Mouse (Mus musculus) limb, embryonic 11.5 days (tissue): Measurements from ENCODE around the gene Slc4a8. TPM values are rescaled to one million over a fixed set of nuclear protein-coding genes. Genes with fewer than 3 reads are reported as not detected.

Experiments used
- ATAC-seq: fragments of 200-750 bp; cut with Nextera tagmentation; 2 replicates; pipeline ENCODE4 v1.8.0; 2017; ENCODE audit warnings: low read depth; ENCODE audit not compliant: insufficient number of reproducible peaks, low FRiP score, low TSS enrichment
- DNase-seq: peaks from one replicate; pipeline ENCODE4 v3.0.0-alpha.2; 2015; ENCODE audit warnings: low spot score
- H3K27ac ChIP-seq: fragments of 300-500 bp; sonication (generic); replicated peaks from 2 replicates; pipeline ENCODE4 v1.5.1; 2014; ENCODE audit warnings: low read depth, mild to moderate bottlenecking, low read length
- H3K27me3 ChIP-seq: fragments of 300-500 bp; sonication (generic); 2 replicates; pipeline ENCODE4 v1.6.1; 2014; ENCODE audit warnings: mild to moderate bottlenecking, low read length, mixed read lengths; ENCODE audit not compliant: control insufficient read depth, insufficient read depth
- H3K36me3 ChIP-seq: fragments of 300-500 bp; sonication (generic); 2 replicates; pipeline ENCODE4 v1.6.1; 2014; ENCODE audit warnings: mild to moderate bottlenecking, low read length, moderate library complexity, mixed read lengths; ENCODE audit not compliant: control insufficient read depth, insufficient read depth
- H3K4me1 ChIP-seq: fragments of 300-500 bp; sonication (generic); 2 replicates; pipeline ENCODE4 v1.6.1; 2014; ENCODE audit warnings: low read length, mixed read lengths; ENCODE audit not compliant: control insufficient read depth, insufficient read depth
- H3K4me2 ChIP-seq: fragments of 300-500 bp; sonication (generic); 2 replicates; pipeline ENCODE4 v1.6.1; 2014; ENCODE audit warnings: low read depth, mild to moderate bottlenecking, moderate library complexity; ENCODE audit not compliant: severe bottlenecking
- H3K4me3 ChIP-seq: fragments of 300-500 bp; sonication (generic); 2 replicates; pipeline ENCODE4 v1.5.1; 2014; ENCODE audit warnings: low read depth, low read length
- H3K9ac ChIP-seq: fragments of 300-500 bp; sonication (generic); 2 replicates; pipeline ENCODE4 v1.6.1; 2014; ENCODE audit warnings: mild to moderate bottlenecking, low read length
- H3K9me3 ChIP-seq: fragments of 300-500 bp; sonication (generic); 2 replicates; pipeline ENCODE4 v1.6.1; 2016; ENCODE audit warnings: low read length; ENCODE audit not compliant: control insufficient read depth
- WGBS: fragments of 180-500 bp; shearing (Covaris S2); extraction: QIAGEN DNeasy Blood & Tissue Kit; methylation state at CpG from one replicate; pipeline ENCODE4 v1.1.7; 2014; 5-methylcytosine and 5-hydroxymethylcytosine counted together
- polyA plus RNA-seq: library from polyadenylated mRNA; unstranded; fragments of >200 nt; fragmentation: Nextera tagmentation; extraction: Ambion mirVana; gene quantifications from 2 replicates; pipeline ENCODE4 v1.2.1, GENCODE M21; 2014

Gene Slc4a8
- polyA plus RNA-seq, 1 experiment from 2014 or later = 6.6 TPM

DNA sequence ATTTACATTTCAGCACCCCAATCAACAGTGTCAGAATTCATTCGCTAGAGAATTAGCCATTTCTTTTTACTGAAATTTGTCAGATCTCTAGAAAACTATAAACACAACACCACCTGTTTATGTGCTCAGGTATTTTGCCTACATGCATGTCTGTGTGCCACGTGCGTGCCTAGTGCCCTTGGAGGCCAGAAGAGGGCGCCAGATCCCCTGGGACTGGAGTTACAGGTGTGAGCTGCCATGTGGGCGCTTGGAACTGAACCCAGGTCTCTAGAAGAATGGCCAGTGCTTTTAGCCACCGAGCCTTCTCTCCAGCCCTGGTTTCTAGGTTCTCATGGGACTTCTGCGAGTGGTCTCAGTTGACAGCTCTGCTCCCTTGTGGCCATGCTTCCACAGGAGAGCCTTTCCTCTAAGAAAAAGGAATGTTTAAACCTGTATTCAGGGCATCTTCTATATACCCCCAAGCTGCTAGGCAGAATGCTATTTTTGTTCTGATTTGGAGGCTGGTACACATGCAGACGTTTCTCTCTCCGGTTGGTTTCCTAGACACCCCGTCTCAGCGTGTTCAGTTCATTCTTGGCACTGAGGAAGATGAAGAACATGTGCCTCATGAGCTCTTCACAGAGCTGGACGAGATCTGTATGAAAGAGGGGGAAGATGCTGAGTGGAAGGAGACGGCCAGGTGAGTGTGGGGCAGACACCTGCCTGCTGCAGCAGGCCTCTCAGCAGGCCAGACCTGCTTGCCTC is 21.9 kb downstream of the Slc4a8 start:
- no peak overlapping the region for H3K4me2 ChIP-seq
- DNase-seq = no peak
- H3K9ac ChIP-seq = no peak overlapping the region
- 92% methylated on average over 13 of the region's 13 CpGs for WGBS
- H3K27ac ChIP-seq = no peak overlapping the region
- no peak overlapping the region for H3K4me3 ChIP-seq
- no peaks in the 10 kb centered on the region for H3K9me3 ChIP-seq
- no peak for ATAC-seq
- H3K36me3 ChIP-seq = no peaks in the 10 kb centered on the region
- no peaks in the 10 kb centered on the region for H3K4me1 ChIP-seq
- H3K27me3 ChIP-seq = no peaks in the 10 kb centered on the region

GRCm38 (mm10) chr15:100790219-100790618 is 28.7 kb downstream of the Slc4a8 start:
- no peak overlapping the region for H3K27ac ChIP-seq
- 87% methylated on average over 6 of the region's 6 CpGs for WGBS
- H3K27me3 ChIP-seq = no peaks in the 10 kb centered on the region
- ATAC-seq (no peak), DNase-seq (no peak)
- no peaks in the 10 kb centered on the region for H3K36me3 ChIP-seq
- H3K4me2 ChIP-seq = no peak overlapping the region
- no peaks in the 10 kb centered on the region for H3K9me3 ChIP-seq
- H3K4me1 ChIP-seq = no peaks in the 10 kb centered on the region
- H3K9ac ChIP-seq = no peak overlapping the region
- no peak overlapping the region for H3K4me3 ChIP-seq

DNA sequence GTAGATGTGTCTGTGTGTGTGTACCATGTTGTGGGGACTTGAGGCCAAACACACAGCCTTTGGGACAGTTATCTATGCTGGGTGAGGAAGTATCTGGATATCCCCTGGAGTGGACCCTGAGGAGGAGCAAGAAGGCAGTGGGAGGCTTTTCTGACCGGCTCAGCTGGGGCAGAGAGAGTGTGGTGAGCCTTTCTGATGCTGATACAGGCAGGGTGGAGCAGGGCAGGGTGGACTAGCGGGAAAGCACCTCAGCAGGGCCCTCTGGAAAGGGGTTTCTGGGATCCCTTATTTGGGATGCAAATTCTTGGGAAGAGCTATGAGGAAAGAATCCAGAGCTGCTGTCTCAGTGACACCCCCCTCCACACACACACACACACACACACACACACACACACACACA is 30.8 kb downstream of the Slc4a8 start:
- no peak overlapping the region for H3K4me3 ChIP-seq
- H3K4me2 ChIP-seq = no peak overlapping the region
- no peaks in the 10 kb centered on the region for H3K27me3 ChIP-seq
- WGBS = 66% methylated on average over 2 of the region's 2 CpGs
- DNase-seq (no peak), ATAC-seq (no peak)
- H3K4me1 ChIP-seq = no peaks in the 10 kb centered on the region
- no peak overlapping the region for H3K27ac ChIP-seq
- H3K9ac ChIP-seq = no peak overlapping the region
- H3K9me3 ChIP-seq = no peaks in the 10 kb centered on the region
- no peaks in the 10 kb centered on the region for H3K36me3 ChIP-seq

DNA sequence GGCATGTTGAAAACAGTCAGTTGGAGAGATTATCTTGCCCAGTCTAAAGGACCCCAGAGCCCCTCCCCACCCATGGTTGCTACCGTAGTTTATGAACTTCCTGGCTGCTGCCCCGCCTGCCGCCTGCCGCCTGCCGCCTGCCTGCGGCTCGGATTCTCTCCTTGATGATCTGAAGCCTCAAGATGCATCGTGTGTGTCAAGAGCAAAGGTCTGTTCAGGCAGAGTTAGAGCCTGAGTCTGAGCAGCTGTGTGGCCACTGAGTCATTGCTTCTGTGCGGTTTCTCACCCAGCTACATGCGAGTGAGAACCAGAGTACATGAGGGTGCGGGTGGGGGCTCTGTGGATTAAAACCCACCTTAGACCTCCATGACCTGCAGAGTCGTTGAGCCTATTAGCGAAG is 39.4 kb downstream of the Slc4a8 start:
- H3K9me3 ChIP-seq = no peaks in the 10 kb centered on the region
- H3K27me3 ChIP-seq = no peaks in the 10 kb centered on the region
- H3K4me3 ChIP-seq = no peak overlapping the region
- no peaks in the 10 kb centered on the region for H3K36me3 ChIP-seq
- no peaks in the 10 kb centered on the region for H3K4me1 ChIP-seq
- ATAC-seq (no peak), DNase-seq (no peak)
- 47% methylated on average over 13 of the region's 13 CpGs for WGBS
- H3K4me2 ChIP-seq = no peak overlapping the region
- H3K9ac ChIP-seq = no peak overlapping the region
- H3K27ac ChIP-seq = no peak overlapping the region

DNA sequence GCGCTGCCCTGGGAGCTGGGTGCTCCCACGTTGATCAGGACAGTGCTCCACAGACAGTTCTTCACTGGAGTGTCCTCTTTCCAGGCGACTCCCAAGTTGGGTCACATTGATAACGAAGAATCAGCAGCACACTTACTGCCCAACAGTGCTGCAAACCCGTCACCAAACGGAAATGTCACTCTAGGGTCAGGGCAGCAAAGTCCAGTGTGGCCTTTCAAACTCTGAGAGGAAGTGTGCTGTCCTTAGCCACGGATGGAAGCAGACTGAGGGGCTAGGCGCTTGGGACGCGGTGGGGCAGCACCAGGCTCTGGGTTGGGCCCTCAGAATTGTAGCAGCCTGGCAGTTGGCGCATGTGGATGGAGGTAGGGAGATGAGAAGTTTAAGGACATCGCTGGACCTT is 46.5 kb downstream of the Slc4a8 start:
- no peak overlapping the region for H3K27ac ChIP-seq
- no peaks in the 10 kb centered on the region for H3K4me1 ChIP-seq
- no peaks in the 10 kb centered on the region for H3K27me3 ChIP-seq
- no peak overlapping the region for H3K9ac ChIP-seq
- DNase-seq = no peak
- H3K4me2 ChIP-seq = no peak overlapping the region
- H3K4me3 ChIP-seq = no peak overlapping the region
- H3K9me3 ChIP-seq = no peaks in the 10 kb centered on the region
- WGBS = 77% methylated on average over 12 of the region's 12 CpGs
- ATAC-seq = no peak
- no peaks in the 10 kb centered on the region for H3K36me3 ChIP-seq

GRCm38 (mm10) chr15:100808484-100808883 is 46.9 kb downstream of the Slc4a8 start:
- Histone ChIP-seq H3K27ac (no peak overlapping the region), H3K4me2 (no peak overlapping the region), H3K9ac (no peak overlapping the region), H3K4me1 (no peaks in the 10 kb centered on the region), H3K27me3 (no peaks in the 10 kb centered on the region), H3K36me3 (no peaks in the 10 kb centered on the region), H3K9me3 (no peaks in the 10 kb centered on the region), H3K4me3 (no peak overlapping the region)
- WGBS = 80% methylated on average over 9 of the region's 9 CpGs
- DNase-seq = no peak
- ATAC-seq = no peak

GRCm38 (mm10) chr15:100810243-100810642 is 48.7 kb downstream of the Slc4a8 start:
- DNase-seq = no peak
- WGBS = 89% methylated on average over 8 of the region's 8 CpGs

DNA sequence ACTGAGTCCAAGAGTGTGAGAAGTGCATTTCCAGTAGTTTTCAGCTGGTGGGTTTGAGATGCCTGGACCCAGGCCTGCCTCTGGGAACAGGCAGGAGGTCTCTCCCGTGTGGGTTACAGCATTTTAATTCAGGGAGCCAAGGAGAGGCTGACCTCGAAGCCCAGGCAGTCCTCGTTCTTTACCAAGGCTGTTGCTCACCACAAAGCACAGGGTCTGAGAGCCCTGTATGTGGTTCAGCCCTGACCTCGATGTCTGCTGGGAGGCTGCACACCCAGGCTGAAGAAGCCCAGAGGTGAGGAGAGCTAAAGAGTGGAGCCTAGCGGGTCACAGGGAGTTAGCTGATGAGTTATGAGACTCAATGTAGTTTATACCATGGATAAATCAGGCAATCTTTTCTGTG is 52.0 kb downstream of the Slc4a8 start:
- Histone ChIP-seq H3K27me3 (no peaks in the 10 kb centered on the region), H3K4me2 (no peak overlapping the region), H3K9me3 (no peaks in the 10 kb centered on the region), H3K27ac (no peak overlapping the region), H3K9ac (no peak overlapping the region), H3K4me1 (no peaks in the 10 kb centered on the region), H3K36me3 (no peaks in the 10 kb centered on the region), H3K4me3 (no peak overlapping the region)
- DNase-seq (no peak), ATAC-seq (no peak)
- 77% methylated on average over 5 of the region's 5 CpGs for WGBS

More at GRCm38 (mm10) chr15:100810243-100810642, 48.7 kb downstream of the Slc4a8 start:
- no peak for ATAC-seq
- no peak overlapping the region for H3K9ac ChIP-seq
- no peaks in the 10 kb centered on the region for H3K9me3 ChIP-seq
- no peak overlapping the region for H3K4me2 ChIP-seq
- H3K27me3 ChIP-seq = no peaks in the 10 kb centered on the region
- H3K27ac ChIP-seq = no peak overlapping the region
- H3K4me1 ChIP-seq = no peaks in the 10 kb centered on the region
- no peaks in the 10 kb centered on the region for H3K36me3 ChIP-seq
- H3K4me3 ChIP-seq = no peak overlapping the region

GRCm38 (mm10) chr15:100814066-100814465 is 52.5 kb downstream of the Slc4a8 start:
- Histone ChIP-seq H3K27me3 (no peaks in the 10 kb centered on the region), H3K4me2 (no peak overlapping the region), H3K27ac (no peak overlapping the region), H3K4me1 (no peaks in the 10 kb centered on the region), H3K4me3 (no peak overlapping the region), H3K9ac (no peak overlapping the region), H3K36me3 (no peaks in the 10 kb centered on the region), H3K9me3 (no peaks in the 10 kb centered on the region)
- ATAC-seq = no peak
- 86% methylated on average over 7 of the region's 7 CpGs for WGBS
- DNase-seq = no peak
